23 mouse cellular contexts compared by ENCODE assay signal in the genomic region with DNA sequence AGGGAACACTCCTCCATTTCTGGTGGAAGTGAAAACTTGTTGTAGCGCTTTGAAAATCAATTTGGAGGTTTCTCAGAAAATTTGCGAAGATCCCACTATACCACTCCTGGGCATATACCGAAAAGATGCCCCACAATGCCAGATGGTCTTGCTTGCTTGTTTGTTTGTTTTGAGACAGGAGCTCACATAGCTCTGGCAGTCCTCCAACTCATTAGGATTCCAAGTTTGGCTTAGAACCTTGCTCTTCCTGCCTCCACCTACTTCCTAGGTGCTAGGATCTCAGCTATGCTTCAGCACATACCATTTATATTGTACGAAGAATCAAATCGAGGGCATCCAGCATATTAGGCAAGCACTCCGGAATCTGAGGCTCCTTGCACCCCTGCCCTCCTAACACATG.
A peak's percentile ranks its signal among the peaks of the same experiment; 100 is the strongest.
DNase-seq lines count a peak whose midpoint lies in the region; ATAC-seq and TF ChIP-seq lines count a peak whose summit lies in the region.
"Had no signal": no experiment of that assay in that cellular context is flagged by ENCODE, and none has a peak within 500 bp of the region (broad histone marks: within the 10 kb centered on the region; RNA-seq: fewer than 3 reads in every experiment).

No protein-coding gene starts in this region.

- DNase-seq in midbrain, postnatal 0 days (ENCODE audit: low spot score) = peak; percentile 14
- no peak for DNase-seq in midbrain, embryonic 10.5 days (ENCODE audit: low spot score)
- DNase-seq in cerebellum, adult 8-10 months = peak; percentile 12
- DNase-seq in cerebellum, postnatal 14 days = peak; percentile 41 to 49
- DNase-seq in urinary bladder, adult 18-20 months (ENCODE audit: low spot score in 2 of 2) = no peak
- DNase-seq in gastrocnemius, postnatal 10 days = no peak
- DNase-seq: adrenal gland, adult 2 months; adrenal gland, postnatal 25 days; embryo, embryonic 11 days; gastrocnemius, postnatal 25 days; heart, postnatal 36 days; kidney, adult 11 months; kidney, adult 9 months had no signal

- WGBS in midbrain, postnatal 0 days = 94% methylated on average over 6 of the region's 6 CpGs
- WGBS in midbrain, embryonic 10.5 days = 92% methylated on average over 6 of the region's 6 CpGs

- no peak for TF ChIP-seq CTCF in midbrain, postnatal 0 days (IDR thresholded peaks at IDR 0.05)

- no peak overlapping the region for H3K9ac ChIP-seq in midbrain, postnatal 0 days (replicated peaks; ENCODE audit: low read length, poor library complexity, severe bottlenecking)
- H3K9ac ChIP-seq: embryonic facial prominence, embryonic 15.5 days; heart, embryonic 13.5 days; hindbrain, embryonic 15.5 days had no signal

- H3K9me3 ChIP-seq in midbrain, postnatal 0 days (ENCODE audit: low read length) = no peaks in the 10 kb centered on the region
- H3K9me3 ChIP-seq in midbrain, embryonic 10.5 days (replicated peaks) = no peaks in the 10 kb centered on the region
- H3K9me3 ChIP-seq: embryonic facial prominence, embryonic 15.5 days; forebrain, embryonic 10.5 days; heart, embryonic 13.5 days; hindbrain, embryonic 15.5 days had no signal

- H3K4me3 ChIP-seq in midbrain, postnatal 0 days (ENCODE audit: low read depth, low read length) = no peak overlapping the region
- no peak overlapping the region for H3K4me3 ChIP-seq in midbrain, embryonic 10.5 days
- H3K4me3 ChIP-seq: embryonic facial prominence, embryonic 15.5 days; erythroblast, embryonic 14.5 days; forebrain, embryonic 10.5 days; heart, embryonic 13.5 days; hindbrain, embryonic 15.5 days had no signal

- no peaks in the 10 kb centered on the region for H3K36me3 ChIP-seq in midbrain, postnatal 0 days (ENCODE audit: insufficient read depth, low read length)
- H3K36me3 ChIP-seq in midbrain, embryonic 10.5 days = no peaks in the 10 kb centered on the region
- H3K36me3 ChIP-seq: embryonic facial prominence, embryonic 15.5 days; forebrain, embryonic 10.5 days; heart, embryonic 13.5 days; hindbrain, embryonic 15.5 days had no signal

- ATAC-seq in midbrain, postnatal 0 days (ENCODE audit: low FRiP score) = no peak
- ATAC-seq in frontal cortex, adult (ENCODE audit: low TSS enrichment) = no peak
- ATAC-seq: activated CD4-positive, CD25-positive, alpha-beta regulatory T cell, adult 4 months; forebrain, embryonic 16.5 days; Patski had no signal

- H3K27me3 ChIP-seq in midbrain, postnatal 0 days (ENCODE audit: insufficient read depth, low read length) = no peaks in the 10 kb centered on the region
- no peaks in the 10 kb centered on the region for H3K27me3 ChIP-seq in midbrain, embryonic 10.5 days (ENCODE audit: low read depth, poor library complexity, severe bottlenecking)
- H3K27me3 ChIP-seq: CH12.LX; embryonic facial prominence, embryonic 15.5 days; heart, embryonic 13.5 days; hindbrain, embryonic 15.5 days had no signal

- H3K27ac ChIP-seq in midbrain, postnatal 0 days (ENCODE audit: low read depth, low read length) = no peak overlapping the region
- H3K27ac ChIP-seq in midbrain, embryonic 10.5 days (replicated peaks) = no peak overlapping the region
- H3K27ac ChIP-seq: embryonic facial prominence, embryonic 15.5 days; forebrain, embryonic 10.5 days; heart, embryonic 13.5 days; hindbrain, embryonic 15.5 days had no signal

- no peaks in the 10 kb centered on the region for H3K4me1 ChIP-seq in midbrain, postnatal 0 days (ENCODE audit: insufficient read depth, low read length)
- no peaks in the 10 kb centered on the region for H3K4me1 ChIP-seq in midbrain, embryonic 10.5 days
- H3K4me1 ChIP-seq: embryonic facial prominence, embryonic 15.5 days; forebrain, embryonic 10.5 days; heart, embryonic 13.5 days; hindbrain, embryonic 15.5 days had no signal

- no peak overlapping the region for H3K4me2 ChIP-seq in midbrain, postnatal 0 days (ENCODE audit: low read depth, low read length, poor library complexity, severe bottlenecking)
- H3K4me2 ChIP-seq: embryonic facial prominence, embryonic 15.5 days; heart, embryonic 13.5 days; hindbrain, embryonic 15.5 days had no signal

Comparison
In these comparisons a context has a peak if more than half of its experiments do, and no peak if none do; other contexts are left out.
1. DNase-seq: peak in midbrain, postnatal 0 days (single experiment), cerebellum, adult 8-10 months (single experiment) and cerebellum, postnatal 14 days (2 of 2); none in midbrain, embryonic 10.5 days (single experiment), urinary bladder, adult 18-20 months (0 of 2) and gastrocnemius, postnatal 10 days (single experiment).